Mouse (Mus musculus): Measurements from ENCODE around the gene Nr4a3. TPM values are rescaled to one million over a fixed set of nuclear protein-coding genes. Genes with fewer than 3 reads are reported as not detected.

The Nr4a3 gene
- polyA plus RNA-seq, 1 experiment from 2014 or later: 0.79 TPM

DNA sequence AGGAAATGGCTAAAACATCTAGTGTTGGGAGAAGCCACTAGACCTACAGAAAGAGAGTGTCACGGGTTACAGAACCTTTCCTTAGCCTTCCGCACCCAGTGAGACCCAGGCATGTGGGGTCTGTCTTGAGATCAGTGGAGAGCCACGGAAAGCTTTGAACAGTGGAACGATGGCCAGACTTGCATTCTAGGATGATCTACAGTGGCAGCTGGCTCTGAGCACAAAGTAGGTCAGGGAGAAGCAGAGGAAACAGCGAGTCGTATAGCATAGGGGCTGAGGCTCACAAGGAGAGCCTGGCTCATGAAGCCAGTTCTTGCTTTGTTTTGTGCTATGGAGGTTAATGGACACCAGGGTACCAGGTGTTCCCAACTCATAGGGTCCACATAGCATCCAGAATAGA is 28.4 kb downstream of the Nr4a3 start:
- H3K4me3 ChIP-seq (ENCODE audit: inconsistent target): no peak overlapping the region
- H3K36me3 ChIP-seq (ENCODE audit: inconsistent target): no peaks in the 10 kb centered on the region
- WGBS (ENCODE audit: missing documents): 93% methylated on average over 6 of the region's 6 CpGs
- no peaks in the 10 kb centered on the region for H3K79me2 ChIP-seq (ENCODE audit: inconsistent target)
- H3K27ac ChIP-seq: no peak overlapping the region

GRCm38 (mm10) chr4:48074451-48075240 is 29.7 kb downstream of the Nr4a3 start:
- Histone ChIP-seq H3K4me3 (ENCODE audit: inconsistent target) (no peak overlapping the region), H3K27ac (no peak overlapping the region)
- 90% methylated on average over 5 of the region's 5 CpGs for WGBS (ENCODE audit: missing documents)

GRCm38 (mm10) chr4:48076693-48077471 is 31.9 kb downstream of the Nr4a3 start:
- no peak overlapping the region for H3K4me3 ChIP-seq (ENCODE audit: inconsistent target)
- 73% methylated on average over 13 of the region's 13 CpGs for WGBS (ENCODE audit: missing documents)

More at GRCm38 (mm10) chr4:48074451-48075240, 29.7 kb downstream of the Nr4a3 start:
- no peaks in the 10 kb centered on the region for H3K36me3 ChIP-seq (ENCODE audit: inconsistent target)
- no peaks in the 10 kb centered on the region for H3K79me2 ChIP-seq (ENCODE audit: inconsistent target)

DNA sequence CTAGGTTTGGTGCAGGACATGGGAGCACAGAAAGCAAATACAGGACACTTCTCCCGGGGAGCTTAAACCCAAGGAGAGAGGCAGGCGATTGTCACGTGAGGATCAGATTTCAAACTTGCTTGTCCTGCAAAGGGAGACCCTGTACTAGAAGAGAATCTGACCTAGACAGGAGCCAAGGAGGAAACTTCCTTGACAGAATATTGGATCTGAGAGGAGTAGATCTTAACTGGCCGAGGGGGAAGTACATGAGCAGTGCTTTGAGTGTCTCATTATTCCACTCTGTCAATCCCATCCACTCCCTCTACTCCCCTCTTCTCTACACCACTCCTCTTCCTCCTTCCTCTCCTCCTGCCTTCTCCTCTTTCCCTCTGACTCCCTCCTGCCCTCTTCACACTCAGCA is 33.3 kb downstream of the Nr4a3 start:
- no peaks in the 10 kb centered on the region for H3K36me3 ChIP-seq (ENCODE audit: inconsistent target)
- WGBS (ENCODE audit: missing documents): 26% methylated on average over 4 of the region's 4 CpGs
- H3K79me2 ChIP-seq (ENCODE audit: inconsistent target): no peaks in the 10 kb centered on the region
- no peak overlapping the region for H3K4me3 ChIP-seq (ENCODE audit: inconsistent target)
- H3K27ac ChIP-seq: no peak overlapping the region

More at GRCm38 (mm10) chr4:48076693-48077471, 31.9 kb downstream of the Nr4a3 start:
- no peaks in the 10 kb centered on the region for H3K36me3 ChIP-seq (ENCODE audit: inconsistent target)
- H3K79me2 ChIP-seq (ENCODE audit: inconsistent target): no peaks in the 10 kb centered on the region
- no peak overlapping the region for H3K27ac ChIP-seq

GRCm38 (mm10) chr4:48079285-48080039 is 34.5 kb downstream of the Nr4a3 start:
- Histone ChIP-seq H3K79me2 (ENCODE audit: inconsistent target) (no peaks in the 10 kb centered on the region), H3K36me3 (ENCODE audit: inconsistent target) (no peaks in the 10 kb centered on the region), H3K27ac (no peak overlapping the region), H3K4me3 (ENCODE audit: inconsistent target) (no peak overlapping the region)
- 89% methylated on average over 8 of the region's 8 CpGs for WGBS (ENCODE audit: missing documents)

DNA sequence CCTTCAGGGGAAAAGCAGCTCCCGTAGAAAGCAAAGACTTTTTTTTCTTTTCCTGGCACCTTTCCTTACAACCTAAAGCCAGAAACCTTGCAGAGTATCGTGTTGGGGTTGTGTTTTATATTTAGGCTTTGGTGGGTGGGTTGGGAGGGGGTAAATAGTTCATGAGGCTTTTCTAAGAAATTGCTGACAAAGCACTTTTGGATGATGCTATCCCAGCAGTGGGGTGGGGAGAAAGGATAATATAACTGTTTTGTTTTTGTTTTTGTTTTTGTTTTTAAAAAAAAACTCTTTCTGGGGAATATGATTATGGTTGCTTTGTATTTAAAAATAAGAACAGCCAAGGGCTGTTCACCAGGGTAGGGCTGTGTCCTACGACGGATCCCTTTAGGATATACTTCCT is 38.5 kb downstream of the Nr4a3 start:
- H3K36me3 ChIP-seq (ENCODE audit: inconsistent target): no peaks in the 10 kb centered on the region
- no peak overlapping the region for H3K4me3 ChIP-seq (ENCODE audit: inconsistent target)
- no peaks in the 10 kb centered on the region for H3K79me2 ChIP-seq (ENCODE audit: inconsistent target)
- WGBS (ENCODE audit: missing documents): 80% methylated on average over 4 of the region's 4 CpGs
- no peak overlapping the region for H3K27ac ChIP-seq

DNA sequence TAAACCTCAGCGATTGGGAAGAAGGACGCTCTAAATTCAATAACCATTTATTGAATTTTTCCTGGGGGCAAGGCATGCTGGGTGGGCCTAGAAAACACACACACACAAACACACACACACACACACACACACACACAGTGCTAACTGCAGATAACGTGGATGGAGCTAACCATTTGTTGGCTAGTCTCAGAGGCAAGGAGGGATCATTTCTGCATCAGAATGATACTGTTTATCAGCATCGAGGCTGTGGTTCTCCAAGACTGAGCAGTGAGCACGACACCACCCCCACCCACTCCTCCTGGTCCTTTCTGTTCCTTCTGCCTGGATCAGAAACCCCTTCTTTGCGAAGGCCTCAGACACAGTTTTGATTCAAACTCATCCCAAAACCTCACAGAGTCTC is 41.7 kb downstream of the Nr4a3 start:
- Histone ChIP-seq H3K27ac (no peak overlapping the region), H3K79me2 (ENCODE audit: inconsistent target) (no peaks in the 10 kb centered on the region), H3K36me3 (ENCODE audit: inconsistent target) (no peaks in the 10 kb centered on the region), H3K4me3 (ENCODE audit: inconsistent target) (no peak overlapping the region)
- WGBS (ENCODE audit: missing documents): 78% methylated on average over 5 of the region's 6 CpGs

DNA sequence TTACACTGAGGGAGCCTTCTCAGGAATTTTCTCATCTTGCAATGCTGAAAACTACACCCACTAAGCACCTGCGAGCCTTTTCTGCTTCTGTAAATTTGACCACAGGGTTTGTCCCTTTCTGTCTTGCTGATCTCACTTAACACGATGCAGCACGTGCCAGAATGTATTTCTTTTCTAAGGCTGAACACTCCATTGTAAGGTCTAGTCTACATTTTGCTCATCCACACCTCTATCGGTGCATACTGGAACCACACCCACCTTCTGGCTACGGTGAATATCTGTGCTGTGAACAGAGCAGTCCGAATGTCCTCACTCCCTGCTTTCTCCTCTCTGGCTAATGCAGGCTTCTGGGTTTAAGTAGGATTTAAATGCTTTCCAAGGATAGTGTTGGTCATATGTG is 42.5 kb downstream of the Nr4a3 start:
- Histone ChIP-seq H3K4me3 (ENCODE audit: inconsistent target) (no peak overlapping the region), H3K27ac (no peak overlapping the region), H3K36me3 (ENCODE audit: inconsistent target) (no peaks in the 10 kb centered on the region), H3K79me2 (ENCODE audit: inconsistent target) (no peaks in the 10 kb centered on the region)
- 95% methylated on average over 6 of the region's 6 CpGs for WGBS (ENCODE audit: missing documents)

GRCm38 (mm10) chr4:48093221-48093620 is 48.3 kb downstream of the Nr4a3 start:
- Histone ChIP-seq H3K79me2 (ENCODE audit: inconsistent target) (no peaks in the 10 kb centered on the region), H3K36me3 (ENCODE audit: inconsistent target) (no peaks in the 10 kb centered on the region), H3K4me3 (ENCODE audit: inconsistent target) (no peak overlapping the region), H3K27ac (no peak overlapping the region)
- WGBS (ENCODE audit: missing documents): 89% methylated on average over 3 of the region's 3 CpGs

DNA sequence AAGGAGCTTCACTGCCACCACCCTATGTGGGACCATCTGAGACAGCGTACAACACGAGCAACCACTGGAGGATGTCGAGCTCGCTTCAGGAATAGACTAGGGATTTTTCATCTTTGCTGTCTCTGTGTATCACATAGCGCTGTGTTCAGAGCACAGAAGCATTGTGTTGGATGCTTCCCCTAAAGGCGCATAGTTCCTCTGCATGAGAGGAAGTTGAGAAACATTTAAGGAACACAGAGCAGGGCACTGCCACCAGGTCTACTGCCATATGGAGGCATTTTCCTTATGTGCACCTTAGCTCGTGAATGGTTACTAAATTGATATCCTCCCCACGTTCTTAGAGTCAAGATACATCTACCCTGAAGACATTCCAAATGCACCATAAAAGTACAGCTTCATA is 55.3 kb downstream of the Nr4a3 start:
- no peak overlapping the region for H3K4me3 ChIP-seq (ENCODE audit: inconsistent target)
- WGBS (ENCODE audit: missing documents): 58% methylated on average over 8 of the region's 8 CpGs
- no peak overlapping the region for H3K27ac ChIP-seq
- H3K36me3 ChIP-seq (ENCODE audit: inconsistent target): no peaks in the 10 kb centered on the region
- H3K79me2 ChIP-seq (ENCODE audit: inconsistent target): no peaks in the 10 kb centered on the region

- no peaks in the 10 kb centered on the region for H3K36me3 ChIP-seq (ENCODE audit: inconsistent target)
- H3K27ac ChIP-seq: no peak overlapping the region
- H3K79me2 ChIP-seq (ENCODE audit: inconsistent target): no peaks in the 10 kb centered on the region
- WGBS (ENCODE audit: missing documents): 89% methylated on average over 2 of the region's 2 CpGs
- H3K4me3 ChIP-seq (ENCODE audit: inconsistent target): no peak overlapping the region
Measured at GRCm38 (mm10) chr4:48101981-48102380, 57.0 kb downstream of the Nr4a3 start.

DNA sequence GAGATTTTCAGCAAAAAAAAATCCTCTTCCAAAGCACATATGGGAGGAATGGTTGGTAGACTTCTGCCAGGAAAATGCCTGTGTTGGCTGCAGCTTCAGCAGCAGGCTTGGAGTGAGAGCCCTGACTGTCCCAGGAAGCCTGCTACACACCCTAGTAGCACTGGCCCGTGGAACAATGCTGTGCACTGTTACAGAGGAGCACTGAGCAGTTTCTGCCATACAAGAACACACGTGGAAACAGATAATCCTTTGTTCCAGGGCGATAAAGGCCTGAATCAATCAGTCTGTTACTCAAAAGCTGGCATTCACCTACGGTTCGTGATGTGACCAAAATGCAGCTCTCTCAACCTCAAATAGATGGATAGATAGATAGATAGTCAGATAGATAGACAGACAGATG is 60.4 kb downstream of the Nr4a3 start:
- WGBS (ENCODE audit: missing documents): 85% methylated on average over 5 of the region's 5 CpGs
- H3K4me3 ChIP-seq (ENCODE audit: inconsistent target): no peak overlapping the region
- H3K27ac ChIP-seq: no peak overlapping the region
- H3K36me3 ChIP-seq (ENCODE audit: inconsistent target): no peaks in the 10 kb centered on the region
- no peaks in the 10 kb centered on the region for H3K79me2 ChIP-seq (ENCODE audit: inconsistent target)

- 86% methylated on average over 6 of the region's 6 CpGs for WGBS (ENCODE audit: missing documents)
Measured at GRCm38 (mm10) chr4:48107086-48107485, 62.1 kb downstream of the Nr4a3 start.

DNA sequence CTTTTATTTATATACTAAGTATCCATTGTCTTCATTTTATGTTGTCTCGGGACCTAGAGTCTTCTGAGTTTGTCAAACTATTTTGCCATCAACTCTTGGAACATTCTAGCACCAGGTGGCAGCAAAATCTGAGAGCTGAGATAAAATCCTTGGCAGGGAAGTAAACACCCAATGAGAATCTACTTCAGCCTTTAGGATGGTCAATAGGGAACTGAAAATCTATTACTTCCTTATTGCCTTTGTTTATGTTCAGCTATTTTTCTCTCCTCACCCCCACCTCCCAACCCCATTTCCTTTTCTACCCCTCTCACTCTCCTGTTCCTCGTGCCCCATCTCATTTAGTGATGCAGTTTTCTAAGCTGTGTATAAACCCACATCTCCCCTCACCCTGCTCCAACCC is 63.6 kb downstream of the Nr4a3 start:
- Histone ChIP-seq H3K79me2 (ENCODE audit: inconsistent target) (no peaks in the 10 kb centered on the region), H3K4me3 (ENCODE audit: inconsistent target) (no peak overlapping the region), H3K27ac (no peak overlapping the region), H3K36me3 (ENCODE audit: inconsistent target) (no peaks in the 10 kb centered on the region)
- 8% methylated on average over 2 of the region's 2 CpGs for WGBS (ENCODE audit: missing documents)

More at GRCm38 (mm10) chr4:48107086-48107485, 62.1 kb downstream of the Nr4a3 start:
- Histone ChIP-seq H3K27ac (no peak overlapping the region), H3K79me2 (ENCODE audit: inconsistent target) (no peaks in the 10 kb centered on the region), H3K36me3 (ENCODE audit: inconsistent target) (no peaks in the 10 kb centered on the region), H3K4me3 (ENCODE audit: inconsistent target) (no peak overlapping the region)

Data from macrophage (primary cell).